Mouse (Mus musculus) lung, adult 2 months (tissue): Measurements from ENCODE around the gene Tbx22. TPM values are rescaled to one million over a fixed set of nuclear protein-coding genes. Genes with fewer than 3 reads are reported as not detected.

Source experiments
- DNase-seq: peaks from one replicate; pipeline ENCODE4 v3.0.0; 2022
- H3K4me1 ChIP-seq: fragments of 200-500 bp; 2 replicates; pipeline ENCODE4 v1.6.1; 2011; ENCODE audit warnings: low read length; ENCODE audit not compliant: control insufficient read depth, insufficient read depth
- H3K4me3 ChIP-seq: fragments of 200-500 bp; replicated peaks from 2 replicates; pipeline ENCODE3; 2011; ENCODE audit warnings: low read depth, mild to moderate bottlenecking, control low read depth, low read length; ENCODE audit errors: extremely low read depth
- CTCF ChIP-seq: fragments of 200-500 bp; IDR thresholded peaks from 2 replicates; pipeline ENCODE4 v1.5.1; 2011; ENCODE audit warnings: mild to moderate bottlenecking, low read length, control low read depth; ENCODE audit not compliant: insufficient read depth
- POLR2A ChIP-seq: fragments of 200-500 bp; IDR thresholded peaks from 2 replicates; pipeline ENCODE4 v1.6.1; 2011; ENCODE audit warnings: low read depth, mild to moderate bottlenecking, control low read depth, low read length, borderline replicate concordance; ENCODE audit errors: extremely low read depth
- WGBS: fragments of 180-500 bp; shearing (Covaris S2); methylation state at CpG from one replicate; pipeline ENCODE4 v1.1.7; 2018; 5-methylcytosine and 5-hydroxymethylcytosine counted together
- polyA plus RNA-seq: library from polyadenylated mRNA; depleted of rRNA; stranded (reverse); fragments of >200 nt; gene quantifications from 2 replicates; pipeline ENCODE4 v1.2.3, GENCODE M21; 2012; rRNA removed

The Tbx22 gene
- not detected in 2 replicates for polyA plus RNA-seq

GRCm38 (mm10) chrX:107667664-107668063, at the start of gene Tbx22:
Tbx22 (plus strand) TSS chrX:107667964.
- no peaks in the 10 kb centered on the region for H3K4me1 ChIP-seq
- no peak for TF ChIP-seq POLR2A
- no peak for TF ChIP-seq CTCF
- DNase-seq, result no peak
- H3K4me3 ChIP-seq, result no peak within 1 kb of the TSS
- WGBS, result 48% methylated on average over 2 of the region's 2 CpGs

DNA sequence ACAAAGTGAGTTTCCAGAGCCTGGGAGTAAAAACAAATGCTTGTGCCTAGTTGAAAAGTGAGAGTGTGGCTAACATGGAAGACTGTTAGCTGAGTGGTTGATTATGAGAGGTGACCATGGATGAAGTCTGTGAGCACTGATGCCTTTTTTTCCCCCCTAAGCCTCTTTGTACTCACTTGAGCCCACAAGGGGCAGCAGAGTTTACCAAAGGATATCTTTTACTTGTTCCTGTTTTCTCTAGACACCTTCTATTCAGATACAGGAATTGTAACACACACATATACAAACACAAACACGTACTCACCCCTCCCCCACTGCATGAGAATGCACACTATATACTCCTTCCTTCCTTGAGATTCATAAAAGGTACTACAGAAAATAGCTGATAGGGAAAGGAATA, 913 bp downstream of the Tbx22 start:
- Histone ChIP-seq H3K4me3 (no peak overlapping the region), H3K4me1 (no peaks in the 10 kb centered on the region)
- 18% methylated on average over 1 of the region's 1 CpGs for WGBS
- no peak for TF ChIP-seq POLR2A
- no peak for TF ChIP-seq CTCF
- no peak for DNase-seq

- no peaks in the 10 kb centered on the region for H3K4me1 ChIP-seq
- TF ChIP-seq CTCF, result no peak
- no peak for TF ChIP-seq POLR2A
- DNase-seq, result no peak
- 27% methylated on average over 10 of the region's 10 CpGs for WGBS
- H3K4me3 ChIP-seq, result no peak overlapping the region
Observed at GRCm38 (mm10) chrX:107679203-107679602, 11.4 kb downstream of the Tbx22 start.

- no peak for DNase-seq
- Histone ChIP-seq H3K4me3 (no peak overlapping the region), H3K4me1 (no peaks in the 10 kb centered on the region)
- no peak for TF ChIP-seq CTCF
- TF ChIP-seq POLR2A, result no peak
- WGBS, result 71% methylated on average over 1 of the region's 1 CpGs
Observed at GRCm38 (mm10) chrX:107708584-107708983, 40.8 kb downstream of the Tbx22 start.

DNA sequence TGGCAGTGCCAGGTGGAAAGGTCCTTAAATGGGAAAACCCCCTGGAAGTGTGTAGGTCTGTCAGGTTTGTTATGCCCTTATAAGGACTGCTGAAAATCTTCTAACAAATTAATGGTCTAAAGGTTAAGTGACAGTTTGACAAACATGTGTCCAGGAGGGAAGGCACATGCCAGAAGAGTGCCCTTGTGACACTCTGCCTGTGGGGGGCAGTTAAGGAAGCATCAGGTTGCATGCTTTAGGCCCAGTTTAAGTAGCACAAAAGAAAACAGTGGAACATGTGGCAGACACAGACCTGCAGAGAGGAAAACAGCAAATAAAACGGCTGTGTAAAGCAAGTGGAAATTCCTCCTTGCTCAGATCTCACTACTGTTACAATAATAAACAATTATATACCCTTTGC, 55.8 kb downstream of the Tbx22 start:
- 21% methylated on average over 1 of the region's 1 CpGs for WGBS
- no peak for DNase-seq
- H3K4me1 ChIP-seq, result no peaks in the 10 kb centered on the region
- TF ChIP-seq POLR2A (no peak), CTCF (no peak)
- no peak overlapping the region for H3K4me3 ChIP-seq

Other genes with a start within 250 kb of the Tbx22 start
- not detected in 2 replicates for gene Tent5d, start 124.6 kb downstream of the Tbx22 start, polyA plus RNA-seq
- 1.9 and 3.3 TPM in 2 replicates for gene 2610002M06Rik, start 148.4 kb downstream of the Tbx22 start, polyA plus RNA-seq